8 mouse cellular contexts compared by ENCODE assay signal in genomic region chr1:51289620-51290445, GRCm38 (mm10). TPM values are rescaled to one million over a fixed set of nuclear protein-coding genes. Genes with fewer than 3 reads are reported as not detected.
A peak's percentile ranks its signal among the peaks of the same experiment; 100 is the strongest.
DNase-seq lines count a peak whose midpoint lies in the region; ATAC-seq and TF ChIP-seq lines count a peak whose summit lies in the region.

No protein-coding gene starts in this region.

- no peaks in the 10 kb centered on the region for H3K9me3 ChIP-seq in forebrain, embryonic 10.5 days
- H3K9me3 ChIP-seq in forebrain, postnatal 0 days (ENCODE audit: low read length) = no peaks in the 10 kb centered on the region
- H3K9me3 ChIP-seq in limb, embryonic 12.5 days = no peaks in the 10 kb centered on the region

- no peak for TF ChIP-seq POLR2A in olfactory bulb, adult 2 months (IDR thresholded peaks at IDR 0.05; ENCODE audit: insufficient read depth, low read depth, low read length)

- H3K4me2 ChIP-seq in forebrain, postnatal 0 days (ENCODE audit: low read depth) = no peak overlapping the region
- H3K4me2 ChIP-seq in limb, embryonic 12.5 days = peak overlapping the region; percentile 31

- ATAC-seq in forebrain, postnatal 0 days = no peak
- peak; percentile 52 for ATAC-seq in limb, embryonic 12.5 days (ENCODE audit: insufficient number of reproducible peaks, insufficient read depth, low FRiP score, low TSS enrichment, low read depth)

- intact Hi-C loops in heart, postnatal 10 days (cut with DNase I) = loop anchor here (1.0 to 5.0 kb wide), 5 partner anchors 24 to 327 kb away; no protein-coding TSS in a partner anchor

- H3K4me1 ChIP-seq in forebrain, embryonic 10.5 days = peaks cover 12% of the 10 kb centered on the region
- H3K4me1 ChIP-seq in forebrain, postnatal 0 days (ENCODE audit: insufficient read depth) = no peaks in the 10 kb centered on the region
- peaks cover 26% of the 10 kb centered on the region for H3K4me1 ChIP-seq in limb, embryonic 12.5 days (replicated peaks)
- no peaks in the 10 kb centered on the region for H3K4me1 ChIP-seq in olfactory bulb, adult 2 months (ENCODE audit: control insufficient read depth, insufficient read depth, low read length)

- no peaks in the 10 kb centered on the region for H3K27me3 ChIP-seq in forebrain, embryonic 10.5 days (ENCODE audit: poor library complexity, severe bottlenecking)
- no peaks in the 10 kb centered on the region for H3K27me3 ChIP-seq in forebrain, postnatal 0 days (ENCODE audit: insufficient read depth, low read length)
- no peaks in the 10 kb centered on the region for H3K27me3 ChIP-seq in limb, embryonic 12.5 days

- 90% methylated on average over 17 of the region's 17 CpGs for WGBS in forebrain, embryonic 10.5 days
- WGBS in forebrain, postnatal 0 days = 78% methylated on average over 17 of the region's 17 CpGs
- 85% methylated on average over 17 of the region's 17 CpGs for WGBS in limb, embryonic 12.5 days
- WGBS in olfactory bulb, adult 2 months = 87% methylated on average over 17 of the region's 17 CpGs

- H3K27ac ChIP-seq in forebrain, embryonic 10.5 days = 0 out of 2 replicates have a peak overlapping the region, but pooled peaks have one; percentile 41
- H3K27ac ChIP-seq in forebrain, postnatal 0 days (ENCODE audit: low read depth, low read length) = no peak overlapping the region
- peak overlapping the region; percentile 79 for H3K27ac ChIP-seq in limb, embryonic 12.5 days
- H3K27ac ChIP-seq in olfactory bulb, adult 2 months (ENCODE audit: insufficient read depth, low read depth, low read length) = no peak overlapping the region; the same call in 1 of the 2 replicates

- no peak for DNase-seq in forebrain, embryonic 10.5 days (ENCODE audit: extremely low spot score, low spot score)
- DNase-seq in forebrain, postnatal 0 days = no peak
- DNase-seq in adrenal gland, postnatal 36 days = peak; percentile 11 to 14
- DNase-seq in heart, postnatal 10 days = peak; percentile 63 to 64
- DNase-seq in thymus, postnatal 14 days = no peak
- DNase-seq in spleen, adult 18-20 months = no peak

- no peak overlapping the region for H3K4me3 ChIP-seq in forebrain, embryonic 10.5 days
- H3K4me3 ChIP-seq in forebrain, postnatal 0 days (ENCODE audit: low read depth, low read length) = no peak overlapping the region
- H3K4me3 ChIP-seq in limb, embryonic 12.5 days (replicated peaks) = peak overlapping the region; percentile 11
- peak overlapping the region; percentile 17; the same call in 1 of the 2 replicates for H3K4me3 ChIP-seq in olfactory bulb, adult 2 months (ENCODE audit: insufficient read depth, low read depth, low read length)

- no peak overlapping the region for H3K9ac ChIP-seq in forebrain, postnatal 0 days
- H3K9ac ChIP-seq in limb, embryonic 12.5 days (replicated peaks) = no peak overlapping the region

- no peak for TF ChIP-seq CTCF in forebrain, postnatal 0 days (IDR thresholded peaks at IDR 0.05; ENCODE audit: low read depth)
- TF ChIP-seq CTCF in olfactory bulb, adult 2 months (IDR thresholded peaks at IDR 0.05; ENCODE audit: insufficient read depth, low read depth, low read length) = no peak

- H3K36me3 ChIP-seq in forebrain, embryonic 10.5 days (replicated peaks) = no peaks in the 10 kb centered on the region
- no peaks in the 10 kb centered on the region for H3K36me3 ChIP-seq in forebrain, postnatal 0 days (ENCODE audit: insufficient read depth)
- H3K36me3 ChIP-seq in limb, embryonic 12.5 days = no peaks in the 10 kb centered on the region

RNA-seq across cellular contexts. Expression of gene Cavin2, which starts 0.9 kb away (rescaled TPM):
- 1.9 and 2.1 TPM in 2 replicates for polyA plus RNA-seq in forebrain, embryonic 10.5 days (2016; fragmentation: Nextera tagmentation; extraction: Ambion mirVana)
- total RNA-seq in forebrain, postnatal 0 days (2014; rRNA removed) = 8.2 and 11.2 TPM in 2 replicates
- polyA plus RNA-seq in forebrain, postnatal 0 days (2015; fragmentation: Nextera tagmentation; extraction: Ambion mirVana) = 6.4 and 7.1 TPM in 2 replicates
- 10 to 100 TPM; 41.3 to 55.1 TPM for total RNA-seq in adrenal gland, postnatal 36 days (2021)
- 100 to 1,000 TPM; 208 to 218 TPM for total RNA-seq in heart, postnatal 10 days (2021)
- polyA plus RNA-seq in limb, embryonic 12.5 days (2016; fragmentation: Nextera tagmentation; extraction: Ambion mirVana) = 6.3 and 8.2 TPM in 2 replicates
- not detected in 2 replicates for polyA plus RNA-seq in olfactory bulb, adult 2 months (2012; ENCODE audit: insufficient read depth, insufficient read length, low replicate concordance, missing spikeins)

Comparison
In these comparisons a context has a peak if more than half of its experiments do, and no peak if none do; other contexts are left out.
1. H3K27ac ChIP-seq: peak in forebrain, embryonic 10.5 days (single experiment) and limb, embryonic 12.5 days (single experiment); none in forebrain, postnatal 0 days (single experiment) and olfactory bulb, adult 2 months (single experiment).
2. DNase-seq: peak in adrenal gland, postnatal 36 days (2 of 2) and heart, postnatal 10 days (2 of 2); none in forebrain, embryonic 10.5 days (single experiment), forebrain, postnatal 0 days (single experiment), thymus, postnatal 14 days (single experiment) and spleen, adult 18-20 months (0 of 2).
3. H3K4me3 ChIP-seq: peak in limb, embryonic 12.5 days (single experiment) and olfactory bulb, adult 2 months (single experiment); none in forebrain, embryonic 10.5 days (single experiment) and forebrain, postnatal 0 days (single experiment).